Comparison of ENCODE assay signal across 25 mouse cellular contexts in the genomic region with DNA sequence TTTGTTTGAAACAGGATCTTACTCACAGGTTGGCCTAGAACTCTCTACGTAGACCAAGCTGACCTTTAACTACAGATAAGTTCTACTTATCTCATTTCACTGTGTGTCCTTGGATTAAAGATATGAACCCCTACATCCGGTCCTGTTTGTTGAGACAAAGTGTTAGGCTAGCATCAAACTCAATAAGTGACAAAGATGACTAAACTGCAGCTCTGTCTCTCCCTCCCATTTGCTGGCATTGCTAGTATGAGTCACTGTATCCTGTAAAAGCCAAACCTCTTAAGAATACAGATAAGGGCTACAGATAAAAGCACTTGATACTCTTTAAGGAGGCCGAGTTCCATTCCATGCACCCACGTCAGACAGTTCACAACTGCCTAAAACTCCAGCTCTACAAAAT.
DNase-seq lines count a peak whose midpoint lies in the region; ATAC-seq and TF ChIP-seq lines count a peak whose summit lies in the region.
"Had no signal": no experiment of that assay in that cellular context is flagged by ENCODE, and none has a peak within 500 bp of the region (broad histone marks: within the 10 kb centered on the region; RNA-seq: fewer than 3 reads in every experiment).

No protein-coding gene starts in this region.

- no peak overlapping the region for H3K4me3 ChIP-seq in liver, embryonic 12.5 days
- H3K4me3 ChIP-seq in liver, embryonic 11.5 days (ENCODE audit: low read depth, low read length): no peak overlapping the region
- H3K4me3 ChIP-seq in G1E (ENCODE audit: low read depth, low read length): no peak overlapping the region
- H3K4me3 ChIP-seq in liver, embryonic 16.5 days (ENCODE audit: low read depth, low read length): no peak overlapping the region
- H3K4me3 ChIP-seq: embryonic facial prominence, embryonic 12.5 days; embryonic facial prominence, embryonic 15.5 days; gastrocnemius, adult 2 months; heart, embryonic 10.5 days; heart, embryonic 13.5 days had no signal

- no peaks in the 10 kb centered on the region for H3K9me3 ChIP-seq in liver, embryonic 12.5 days (replicated peaks)
- H3K9me3 ChIP-seq in liver, embryonic 11.5 days (ENCODE audit: control insufficient read depth, low read length): no peaks in the 10 kb centered on the region
- no peaks in the 10 kb centered on the region for H3K9me3 ChIP-seq in G1E (replicated peaks)
- no peaks in the 10 kb centered on the region for H3K9me3 ChIP-seq in liver, embryonic 16.5 days (replicated peaks; ENCODE audit: control insufficient read depth, low read length)
- H3K9me3 ChIP-seq: embryonic facial prominence, embryonic 12.5 days; embryonic facial prominence, embryonic 15.5 days; heart, embryonic 10.5 days; heart, embryonic 13.5 days had no signal

- DNase-seq in liver, embryonic 11.5 days (ENCODE audit: low spot score): no peak
- DNase-seq in 3T3-L1 (ENCODE audit: low read depth, low spot score) (peak; percentile 20), G1E (ENCODE audit: low spot score) (no peak)
- DNase-seq in thymus, adult 18-20 months: no peak
- DNase-seq in lung, postnatal 14 days: no peak
- DNase-seq: adrenal gland, postnatal 10 days; adrenal gland, postnatal 36 days; cerebellum, adult 18-20 months; cerebellum, adult 9-10 months; cerebellum, postnatal 25 days; forebrain, postnatal 0 days; gastrocnemius, adult 2 months; gastrocnemius, postnatal 14 days; heart, postnatal 14 days; heart, postnatal 4 days had no signal

- no peak for TF ChIP-seq CTCF in G1E (IDR thresholded peaks at IDR 0.05; ENCODE audit: low read depth, low read length)

- no peak overlapping the region for H3K9ac ChIP-seq in liver, embryonic 12.5 days
- no peak overlapping the region for H3K9ac ChIP-seq in liver, embryonic 11.5 days (ENCODE audit: low read depth, low read length)
- no peak overlapping the region for H3K9ac ChIP-seq in liver, embryonic 16.5 days (ENCODE audit: low read depth, low read length)
- H3K9ac ChIP-seq: embryonic facial prominence, embryonic 12.5 days; embryonic facial prominence, embryonic 15.5 days; forebrain, postnatal 0 days; heart, embryonic 13.5 days; hindbrain, embryonic 14.5 days had no signal

- H3K27me3 ChIP-seq in liver, embryonic 12.5 days (replicated peaks): no peaks in the 10 kb centered on the region
- no peaks in the 10 kb centered on the region for H3K27me3 ChIP-seq in liver, embryonic 11.5 days (replicated peaks; ENCODE audit: control insufficient read depth, insufficient read depth, low read length)
- no peaks in the 10 kb centered on the region for H3K27me3 ChIP-seq in G1E (ENCODE audit: insufficient read depth, low read length)
- H3K27me3 ChIP-seq in liver, embryonic 16.5 days (ENCODE audit: control insufficient read depth, insufficient read depth, low read depth, low read length): no peaks in the 10 kb centered on the region
- H3K27me3 ChIP-seq: embryonic facial prominence, embryonic 12.5 days; embryonic facial prominence, embryonic 15.5 days; heart, embryonic 13.5 days had no signal

- WGBS in liver, embryonic 12.5 days (ENCODE audit: insufficient replicate concordance): 61% methylated on average over 4 of the region's 4 CpGs
- WGBS in liver, embryonic 11.5 days: 70% methylated on average over 4 of the region's 4 CpGs
- WGBS in liver, embryonic 16.5 days (ENCODE audit: insufficient replicate concordance): 52% methylated on average over 4 of the region's 4 CpGs

- no peak overlapping the region for H3K4me2 ChIP-seq in liver, embryonic 12.5 days
- no peak overlapping the region for H3K4me2 ChIP-seq in liver, embryonic 11.5 days
- no peak overlapping the region for H3K4me2 ChIP-seq in liver, embryonic 16.5 days (ENCODE audit: low read depth, low read length)
- H3K4me2 ChIP-seq: embryonic facial prominence, embryonic 12.5 days; embryonic facial prominence, embryonic 15.5 days; heart, embryonic 13.5 days; hindbrain, embryonic 14.5 days had no signal

- peak overlapping the region; percentile 81 for H3K27ac ChIP-seq in liver, embryonic 12.5 days
- H3K27ac ChIP-seq in liver, embryonic 11.5 days (ENCODE audit: low read depth, low read length): no peak overlapping the region
- H3K27ac ChIP-seq in liver, embryonic 16.5 days (ENCODE audit: low read length): no peak overlapping the region
- H3K27ac ChIP-seq: embryonic facial prominence, embryonic 12.5 days; embryonic facial prominence, embryonic 15.5 days; gastrocnemius, adult 2 months; heart, embryonic 10.5 days; heart, embryonic 13.5 days; hindbrain, embryonic 14.5 days; hindbrain, postnatal 0 days had no signal

- ATAC-seq in liver, embryonic 12.5 days: no peak
- no peak for ATAC-seq in liver, embryonic 11.5 days (replicated peaks; ENCODE audit: low FRiP score)
- ATAC-seq in G1E (ENCODE audit: extremely low read depth, insufficient number of reproducible peaks, low FRiP score, poor library complexity, severe bottlenecking): peak; percentile 49
- ATAC-seq in liver, embryonic 16.5 days (ENCODE audit: low read depth): 0 out of 2 replicates have a peak, but pooled peaks have one; percentile 27
- ATAC-seq: forebrain, embryonic 14.5 days; forebrain, postnatal 0 days; hindbrain, postnatal 0 days; inflammation-experienced regulatory T-cells, adult 6 months had no signal

- no peaks in the 10 kb centered on the region for H3K36me3 ChIP-seq in liver, embryonic 12.5 days
- no peaks in the 10 kb centered on the region for H3K36me3 ChIP-seq in liver, embryonic 11.5 days (ENCODE audit: control insufficient read depth, insufficient read depth, low read length)
- H3K36me3 ChIP-seq in G1E (replicated peaks): no peaks in the 10 kb centered on the region
- H3K36me3 ChIP-seq in liver, embryonic 16.5 days (ENCODE audit: control insufficient read depth, insufficient read depth): no peaks in the 10 kb centered on the region
- H3K36me3 ChIP-seq: embryonic facial prominence, embryonic 12.5 days; embryonic facial prominence, embryonic 15.5 days; heart, embryonic 10.5 days; heart, embryonic 13.5 days had no signal

- H3K4me1 ChIP-seq in liver, embryonic 12.5 days: peaks cover 25% of the 10 kb centered on the region
- no peaks in the 10 kb centered on the region for H3K4me1 ChIP-seq in liver, embryonic 11.5 days (replicated peaks; ENCODE audit: control insufficient read depth, insufficient read depth, low read length)
- peaks cover 10% of the 10 kb centered on the region for H3K4me1 ChIP-seq in G1E (ENCODE audit: insufficient read depth, low read depth, low read length)
- H3K4me1 ChIP-seq in liver, embryonic 16.5 days (ENCODE audit: control insufficient read depth, low read depth, low read length): peaks cover 11% of the 10 kb centered on the region
- H3K4me1 ChIP-seq: embryonic facial prominence, embryonic 12.5 days; embryonic facial prominence, embryonic 15.5 days; heart, embryonic 10.5 days; heart, embryonic 13.5 days had no signal

Comparison
In these comparisons a context has a peak if more than half of its experiments do, and no peak if none do; other contexts are left out.
1. ATAC-seq: peak in G1E (single experiment) and liver, embryonic 16.5 days (single experiment); none in liver, embryonic 12.5 days (single experiment) and liver, embryonic 11.5 days (single experiment).